Mouse (Mus musculus): Measurements from ENCODE around the gene Ubc. TPM values are rescaled to one million over a fixed set of nuclear protein-coding genes. Genes with fewer than 3 reads are reported as not detected.

The Ubc gene
- total RNA-seq, 2 experiments from 2014 or later, result 817 to 877 TPM

DNA sequence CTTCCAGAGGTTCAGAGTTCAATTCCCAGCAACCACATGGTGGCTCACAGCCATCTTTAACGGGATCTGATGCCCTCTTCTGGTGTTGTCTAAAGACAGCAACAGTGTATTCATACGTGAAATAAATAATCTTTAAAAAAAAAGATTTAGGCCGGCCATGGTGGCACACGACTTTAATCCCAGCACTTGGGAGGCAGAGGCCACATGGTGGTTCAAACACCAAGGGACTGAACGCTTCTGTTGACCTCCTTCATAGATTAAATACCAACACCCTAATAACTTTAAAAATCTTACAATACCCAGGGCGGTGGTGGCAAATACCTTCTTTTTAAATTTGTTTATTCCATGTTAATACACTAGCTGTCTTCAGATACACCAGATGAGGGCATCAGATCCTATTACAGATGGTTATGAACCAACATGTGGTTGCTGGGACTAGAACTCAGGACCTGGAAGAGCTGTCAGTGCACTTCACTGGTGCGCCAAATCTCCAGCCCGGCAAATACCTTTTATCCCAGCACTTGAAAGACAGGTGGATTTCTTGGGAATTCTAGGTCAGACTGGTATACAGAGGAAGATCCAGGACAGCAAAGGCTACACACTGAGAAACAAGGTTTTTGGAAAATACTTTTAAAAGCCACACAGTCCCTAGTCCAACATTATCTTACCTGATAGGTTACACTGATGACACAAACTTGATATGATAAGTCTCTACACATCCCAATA is 4.6 kb downstream of the Ubc start:
- no peak for DNase-seq (ENCODE audit: low spot score in 2 of 2)

GRCm38 (mm10) chr5:125384512-125385214 is 5.3 kb downstream of the Ubc start:
- no peak for DNase-seq (ENCODE audit: low spot score in 2 of 2)
- intact Hi-C loops (cut with DNase I), result loop anchor here (5.0 kb wide), 1 partner anchor 78 kb away; no protein-coding TSS in a partner anchor

More for the DNA sequence above, 4.6 kb downstream of the Ubc start:
- intact Hi-C loops (cut with DNase I), result no loop called here

GRCm38 (mm10) chr5:125383637-125384420 is 6.2 kb downstream of the Ubc start:
- intact Hi-C loops (cut with DNase I), result loop anchor here (5.0 kb wide), 1 partner anchor 78 kb away; no protein-coding TSS in a partner anchor

GRCm38 (mm10) chr5:125382673-125383558 is 7.1 kb downstream of the Ubc start:
- peak in 1 of 2 experiments; percentile 61 for DNase-seq (ENCODE audit: low spot score in 2 of 2)
- intact Hi-C loops (cut with DNase I), result loop anchor here (5.0 kb wide), 1 partner anchor 79 kb away; no protein-coding TSS in a partner anchor

More at GRCm38 (mm10) chr5:125383637-125384420, 6.2 kb downstream of the Ubc start:
- no peak for DNase-seq (ENCODE audit: low spot score in 2 of 2)

DNA sequence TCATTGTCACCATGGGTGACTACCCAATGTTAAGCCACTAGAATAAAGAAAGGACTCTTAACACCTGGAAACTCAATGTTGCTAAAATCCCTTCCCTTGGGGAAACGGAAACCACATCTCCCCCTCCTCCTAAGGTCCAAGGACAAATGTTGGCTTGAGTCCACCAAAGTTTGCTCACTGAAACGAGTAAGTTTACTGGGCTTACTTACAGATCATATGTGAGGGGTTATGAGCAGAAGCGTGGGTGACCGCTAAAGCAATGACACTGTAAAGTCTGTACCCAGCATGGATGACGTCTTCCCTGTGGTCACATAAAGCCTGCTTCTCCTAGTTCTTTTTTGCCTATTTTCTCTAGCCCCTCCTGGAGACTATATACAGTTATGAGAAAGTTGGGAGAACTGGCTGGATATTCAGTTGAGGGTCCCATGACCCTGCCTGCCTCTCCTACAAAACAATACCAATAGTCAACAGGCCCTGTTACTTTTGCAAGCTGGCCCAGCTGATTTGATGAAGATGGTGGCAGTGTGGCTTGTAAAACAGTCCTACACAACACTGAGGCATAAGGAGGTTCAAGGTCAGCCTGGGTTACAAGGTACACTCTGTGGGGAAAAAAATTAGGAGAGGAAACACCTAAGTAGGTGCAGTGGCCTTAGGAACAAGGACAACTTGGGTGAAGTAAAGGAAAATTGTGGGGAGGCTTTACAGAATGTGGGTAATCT is 7.9 kb downstream of the Ubc start:
- intact Hi-C loops (cut with DNase I), result loop anchor here (5.0 kb wide), 1 partner anchor 80 kb away; no protein-coding TSS in a partner anchor
- DNase-seq (ENCODE audit: low spot score in 2 of 2), result no peak

- no peak for DNase-seq (ENCODE audit: low spot score in 2 of 2)
- intact Hi-C loops (cut with DNase I), result no loop called here
Observed at GRCm38 (mm10) chr5:125378919-125379318, 11.1 kb downstream of the Ubc start.

DNA sequence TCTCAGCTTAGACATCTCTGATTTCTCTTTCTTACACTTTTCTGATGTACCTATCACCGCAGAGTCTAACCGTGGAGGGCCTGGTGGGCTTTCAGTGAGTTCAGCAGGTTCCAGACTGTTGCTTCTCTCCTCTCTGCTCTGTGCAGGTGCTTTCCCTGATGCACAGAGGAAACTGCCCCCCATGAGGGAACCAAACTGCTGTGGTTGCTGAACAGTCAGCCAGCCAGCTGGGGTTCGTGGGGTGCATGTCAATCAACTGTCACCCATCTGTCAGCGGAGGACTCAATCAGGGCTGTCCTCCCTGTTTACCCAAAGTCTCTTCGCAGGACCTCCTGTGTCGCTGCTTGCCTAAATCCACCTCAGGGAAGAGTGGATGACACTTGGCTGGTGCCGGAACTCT is 12.8 kb downstream of the Ubc start:
- DNase-seq (ENCODE audit: low spot score in 2 of 2), result no peak
- intact Hi-C loops (cut with DNase I), result no loop called here

GRCm38 (mm10) chr5:125375871-125376270 is 14.1 kb downstream of the Ubc start:
- intact Hi-C loops (cut with DNase I), result no loop called here
- no peak for DNase-seq (ENCODE audit: low spot score in 2 of 2)

DNA sequence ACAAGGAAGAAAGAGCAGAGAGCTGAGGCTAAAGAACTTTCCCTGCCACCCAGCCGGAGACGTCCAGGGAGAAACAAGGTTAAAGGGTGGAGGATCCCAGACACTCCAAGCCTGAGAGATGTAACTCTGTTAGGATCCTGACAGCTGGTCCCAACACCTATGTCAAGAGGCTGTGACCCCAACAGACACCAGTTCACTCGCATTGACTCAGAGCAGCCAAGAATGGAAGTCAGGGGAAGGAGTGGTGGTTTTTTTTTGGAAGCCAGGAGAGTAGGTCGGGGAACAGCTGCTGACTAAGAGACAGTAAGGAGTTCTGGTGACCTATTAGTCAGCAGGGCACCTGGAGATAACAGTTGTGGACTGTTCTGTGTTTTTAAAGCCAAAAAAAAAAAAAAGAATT is 18.0 kb downstream of the Ubc start:
- no peak for DNase-seq (ENCODE audit: low spot score in 2 of 2)
- intact Hi-C loops (cut with DNase I), result no loop called here

DNA sequence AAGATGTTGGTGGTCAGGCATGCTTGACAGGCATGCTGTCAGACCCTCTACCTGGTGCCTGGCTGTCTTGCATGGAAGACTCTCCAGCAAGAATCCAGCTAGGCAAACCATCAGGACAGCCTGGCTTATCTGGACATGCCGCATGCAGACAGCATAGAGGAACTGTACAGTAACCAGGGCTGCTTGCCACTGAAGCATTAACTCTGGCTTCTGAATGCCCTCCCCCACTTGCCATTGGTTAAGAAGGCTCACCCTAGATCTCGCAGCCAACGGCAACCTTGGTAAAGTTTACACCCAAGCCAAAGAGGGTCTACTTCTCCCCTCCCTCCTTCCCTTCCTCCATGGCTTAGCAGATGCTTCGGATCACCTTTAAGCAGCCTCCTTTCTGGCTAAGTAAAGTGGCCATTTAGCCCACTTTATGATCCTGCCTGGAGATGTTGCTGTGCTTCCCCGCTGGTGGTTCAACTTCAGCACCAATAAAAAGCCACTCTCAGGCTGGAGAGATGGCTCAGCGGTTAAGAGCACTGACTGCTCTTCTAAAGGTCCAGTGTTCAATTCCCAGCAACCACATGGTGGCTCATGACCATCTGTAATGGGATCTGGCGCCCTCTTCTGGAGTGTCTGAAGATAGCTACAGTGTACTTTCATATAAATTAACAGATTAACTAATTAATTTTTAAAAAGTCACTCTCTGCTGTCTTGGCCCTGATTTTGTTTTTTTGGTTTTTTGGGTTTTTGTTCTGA is 18.9 kb downstream of the Ubc start:
- no peak for DNase-seq (ENCODE audit: low spot score in 2 of 2)
- intact Hi-C loops (cut with DNase I), result no loop called here

- peak; percentile 41 to 57 for DNase-seq (ENCODE audit: low spot score in 2 of 2)
- intact Hi-C loops (cut with DNase I), result loop anchor here (5.0 kb wide), 2 partner anchors 96 to 466 kb away; no protein-coding TSS in a partner anchor
Observed at GRCm38 (mm10) chr5:125368568-125368967, 21.4 kb downstream of the Ubc start.

DNA sequence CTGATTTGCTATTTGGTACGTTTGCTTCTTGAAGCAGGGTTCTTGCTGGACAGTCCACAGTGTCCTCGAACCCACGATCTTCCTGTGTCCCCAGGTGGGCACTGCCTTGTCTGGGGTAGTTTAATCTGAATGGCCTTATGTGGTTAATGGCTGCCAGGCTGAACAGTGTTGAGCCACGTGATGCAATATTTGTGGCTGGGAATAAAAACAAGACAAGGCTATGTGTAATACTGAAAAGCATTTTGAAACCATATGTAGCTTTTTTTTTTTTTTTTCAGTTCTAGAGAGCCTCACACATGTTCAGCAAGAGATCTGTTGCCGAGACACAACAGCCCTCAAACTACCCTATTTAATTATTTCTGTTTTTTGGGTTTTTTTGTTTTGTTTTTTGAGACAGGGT is 21.8 kb downstream of the Ubc start:
- no peak for DNase-seq (ENCODE audit: low spot score in 2 of 2)
- intact Hi-C loops (cut with DNase I), result loop anchor here (5.0 kb wide), 2 partner anchors 96 to 466 kb away; no protein-coding TSS in a partner anchor

DNA sequence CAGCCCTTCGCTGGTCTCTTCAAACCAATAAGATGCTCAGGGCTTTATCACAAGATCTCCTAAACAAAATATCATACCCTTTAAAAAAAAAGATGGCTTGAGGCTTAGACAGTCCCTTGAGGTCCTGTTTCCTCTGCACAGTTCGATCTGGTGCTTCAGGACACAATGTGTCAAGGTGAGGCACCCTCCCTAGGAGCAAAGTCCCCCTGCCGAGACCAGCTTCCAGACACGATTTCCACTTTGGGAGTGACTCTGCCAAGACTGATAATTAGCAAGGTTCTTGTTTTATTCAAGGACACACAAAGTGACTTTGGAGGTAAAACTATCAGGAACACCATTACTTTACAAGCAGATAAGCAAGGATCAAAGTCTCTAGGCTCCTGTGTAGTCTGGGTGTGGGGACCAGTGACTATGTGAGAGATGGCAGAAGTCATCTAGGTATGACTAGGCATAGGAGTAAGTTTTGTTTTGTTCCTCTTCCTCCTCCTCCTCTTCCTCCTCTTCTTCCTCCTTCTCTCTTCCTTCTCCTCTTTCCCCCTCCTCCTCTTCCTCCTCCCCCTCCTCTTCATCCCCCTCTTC is 25.1 kb downstream of the Ubc start:
- intact Hi-C loops (cut with DNase I), result loop anchor here (5.0 kb wide), 2 partner anchors 93 to 463 kb away; no protein-coding TSS in a partner anchor

DNA sequence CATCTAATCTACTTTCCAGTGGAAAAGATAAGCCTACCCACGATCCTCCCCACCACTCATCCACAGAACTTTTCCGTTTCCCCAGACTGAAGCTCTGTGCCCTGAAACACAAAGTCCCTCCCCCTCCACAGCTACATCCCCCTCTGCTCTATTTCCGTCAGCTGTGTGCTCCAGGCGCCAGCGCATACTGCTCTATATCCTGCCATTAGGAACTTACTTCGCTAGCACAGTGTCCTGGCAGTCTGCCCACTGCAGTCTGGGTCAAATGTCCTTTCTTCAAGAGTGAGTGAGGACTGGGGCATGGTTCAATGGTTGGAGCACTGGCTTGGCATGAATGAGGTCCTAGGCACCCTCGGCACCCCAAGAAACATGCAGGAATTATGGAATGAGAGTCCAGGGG is 26.1 kb downstream of the Ubc start:
- intact Hi-C loops (cut with DNase I), result no loop called here
- DNase-seq (ENCODE audit: low spot score in 2 of 2), result no peak

More for the DNA sequence above, 25.1 kb downstream of the Ubc start:
- no peak for DNase-seq (ENCODE audit: low spot score in 2 of 2)

DNA sequence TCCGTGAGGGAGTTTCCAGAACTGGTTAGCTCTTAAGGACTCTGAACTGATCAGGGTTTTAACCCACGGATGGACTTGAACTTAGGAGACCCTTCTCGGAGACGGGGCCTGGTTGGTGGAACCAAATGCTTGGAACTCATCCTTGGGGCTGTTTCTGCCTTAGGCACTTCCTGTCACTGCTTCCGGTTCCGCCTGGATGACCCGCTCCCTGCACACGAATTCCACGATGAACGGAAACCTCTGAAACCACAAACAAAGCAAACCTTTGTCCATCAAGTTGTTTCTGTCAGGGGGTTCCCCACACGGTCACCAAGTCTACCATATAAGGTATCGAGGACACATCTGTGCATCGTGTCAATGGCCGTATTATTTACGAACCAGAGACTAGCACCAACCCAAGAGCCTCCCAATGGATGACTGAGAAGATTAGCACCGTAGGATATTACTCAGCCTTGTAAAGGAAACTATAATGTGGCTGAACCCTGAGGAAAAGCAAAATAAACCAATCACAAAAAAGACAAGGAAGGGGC is 29.0 kb downstream of the Ubc start:
- intact Hi-C loops (cut with DNase I), result no loop called here

DNA sequence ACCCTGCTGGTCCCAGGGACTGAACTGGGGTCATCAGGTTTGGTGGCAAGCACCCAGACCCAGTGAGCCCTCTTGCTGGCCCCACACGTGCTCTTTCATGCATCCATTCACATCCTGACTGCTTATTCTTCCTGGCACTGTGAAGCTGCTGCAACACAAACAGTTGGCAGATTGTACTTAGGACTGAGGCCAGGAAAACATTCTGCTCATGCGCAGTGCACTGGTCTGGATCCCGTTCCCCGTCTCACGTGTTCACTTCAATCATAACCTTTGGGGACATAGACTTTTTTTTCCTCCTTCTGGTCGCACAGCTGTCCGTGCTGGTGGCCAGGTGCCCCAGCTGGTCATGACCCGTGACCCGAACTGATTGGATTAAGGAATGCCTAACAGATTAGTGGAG is 29.4 kb downstream of the Ubc start:
- no peak for DNase-seq (ENCODE audit: low spot score in 2 of 2)
- intact Hi-C loops (cut with DNase I), result no loop called here

More for the DNA sequence above, 29.0 kb downstream of the Ubc start:
- DNase-seq (ENCODE audit: low spot score in 2 of 2), result no peak

DNA sequence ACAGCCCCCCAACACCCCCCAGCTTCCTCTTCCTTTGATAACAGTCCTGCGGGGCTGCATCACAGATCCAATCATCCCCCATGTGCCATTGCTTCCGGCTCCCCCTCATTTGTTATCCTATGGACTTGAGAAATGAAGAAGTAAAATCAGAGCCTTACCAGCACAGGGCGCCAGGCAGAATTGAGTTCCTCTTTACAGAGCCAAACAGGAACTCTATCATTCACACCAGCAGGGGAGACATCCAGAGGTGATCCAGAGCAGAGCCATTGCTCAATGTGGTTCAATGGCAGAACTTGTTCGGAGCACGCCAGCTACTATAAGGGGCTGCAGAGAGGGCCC is 31.8 kb downstream of the Ubc start:
- intact Hi-C loops (cut with DNase I), result no loop called here
- DNase-seq (ENCODE audit: low spot score in 2 of 2), result no peak
